Comparison of ENCODE assay signal across 21 mouse cellular contexts in genomic region chr12:8845443-8845842, GRCm38 (mm10).
DNase-seq lines count a peak whose midpoint lies in the region; ATAC-seq lines count a peak whose summit lies in the region.
"Had no signal": no experiment of that assay in that cellular context is flagged by ENCODE, and none has a peak within 500 bp of the region (broad histone marks: within the 10 kb centered on the region; RNA-seq: fewer than 3 reads in every experiment).

No protein-coding gene starts in this region.

- no peak overlapping the region for H3K9ac ChIP-seq in limb, embryonic 11.5 days (ENCODE audit: low read length)
- no peak overlapping the region for H3K9ac ChIP-seq in forebrain, embryonic 16.5 days (replicated peaks; ENCODE audit: low read depth, low read length)
- H3K9ac ChIP-seq: forebrain, embryonic 12.5 days; hindbrain, embryonic 12.5 days; limb, embryonic 12.5 days; liver, embryonic 13.5 days; midbrain, embryonic 12.5 days had no signal

- no peak overlapping the region for H3K4me2 ChIP-seq in limb, embryonic 11.5 days (ENCODE audit: low read depth, severe bottlenecking)
- no peak overlapping the region for H3K4me2 ChIP-seq in forebrain, embryonic 16.5 days (ENCODE audit: low read length)
- H3K4me2 ChIP-seq: forebrain, embryonic 12.5 days; hindbrain, embryonic 12.5 days; limb, embryonic 12.5 days; liver, embryonic 13.5 days; midbrain, embryonic 12.5 days had no signal

- H3K27ac ChIP-seq in limb, embryonic 11.5 days (replicated peaks; ENCODE audit: low read depth, low read length), result peak overlapping the region; percentile 90; the same call in 1 of the 2 replicates
- no peak overlapping the region for H3K27ac ChIP-seq in forebrain, embryonic 16.5 days (ENCODE audit: low read length)
- H3K27ac ChIP-seq: forebrain, embryonic 12.5 days; heart, adult 2 months; left cerebral cortex, adult 2 months; liver, embryonic 13.5 days; midbrain, embryonic 12.5 days had no signal

- no peak overlapping the region for H3K4me3 ChIP-seq in limb, embryonic 11.5 days (ENCODE audit: low read depth, low read length)
- no peak overlapping the region for H3K4me3 ChIP-seq in forebrain, embryonic 16.5 days (replicated peaks; ENCODE audit: low read length)
- H3K4me3 ChIP-seq: forebrain, embryonic 12.5 days; heart, adult 2 months; hindbrain, embryonic 12.5 days; left cerebral cortex, adult 2 months; limb, embryonic 12.5 days; liver, embryonic 13.5 days; midbrain, embryonic 12.5 days had no signal

- no peaks in the 10 kb centered on the region for H3K36me3 ChIP-seq in limb, embryonic 11.5 days (ENCODE audit: control insufficient read depth, insufficient read depth, low read length)
- no peaks in the 10 kb centered on the region for H3K36me3 ChIP-seq in forebrain, embryonic 16.5 days (ENCODE audit: control insufficient read depth, insufficient read depth)
- H3K36me3 ChIP-seq: forebrain, embryonic 12.5 days; hindbrain, embryonic 12.5 days; limb, embryonic 12.5 days; liver, embryonic 13.5 days; midbrain, embryonic 12.5 days had no signal

- no peaks in the 10 kb centered on the region for H3K9me3 ChIP-seq in limb, embryonic 11.5 days (ENCODE audit: control insufficient read depth, low read length)
- no peaks in the 10 kb centered on the region for H3K9me3 ChIP-seq in forebrain, embryonic 16.5 days (ENCODE audit: control insufficient read depth, low read length)
- H3K9me3 ChIP-seq: forebrain, embryonic 12.5 days; hindbrain, embryonic 12.5 days; limb, embryonic 12.5 days; liver, embryonic 13.5 days; midbrain, embryonic 12.5 days had no signal

- H3K4me1 ChIP-seq in limb, embryonic 11.5 days (ENCODE audit: control insufficient read depth, insufficient read depth, low read length), result peaks cover 23% of the 10 kb centered on the region
- H3K4me1 ChIP-seq in forebrain, embryonic 16.5 days (replicated peaks; ENCODE audit: control insufficient read depth, insufficient read depth, low read length), result no peaks in the 10 kb centered on the region

- no peak for DNase-seq in cerebellum, postnatal 4 days (ENCODE audit: low spot score in 2 of 2)
- peak; percentile 76 for DNase-seq in cerebellum, adult 8-10 months
- DNase-seq in cerebellum, postnatal 36 days, result peak; percentile 80 to 83
- no peak for DNase-seq in limb, embryonic 11.5 days (ENCODE audit: low spot score)
- no peak for DNase-seq in urinary bladder, adult 2 months (ENCODE audit: low spot score)
- no peak for DNase-seq in adrenal gland, postnatal 4 days (ENCODE audit: low spot score in 2 of 2)
- DNase-seq: adrenal gland, postnatal 14 days; gastrocnemius, postnatal 36 days; heart, adult 2 months; kidney, adult 11 months; layer of hippocampus, adult 9-11 months; liver, embryonic 13.5 days; lung, adult 2 months; lung, postnatal 14 days had no signal

- no peaks in the 10 kb centered on the region for H3K27me3 ChIP-seq in limb, embryonic 11.5 days (ENCODE audit: control insufficient read depth, insufficient read depth, low read length)
- H3K27me3 ChIP-seq in forebrain, embryonic 16.5 days (replicated peaks; ENCODE audit: control insufficient read depth, insufficient read depth, low read length), result no peaks in the 10 kb centered on the region
- H3K27me3 ChIP-seq: forebrain, embryonic 12.5 days; hindbrain, embryonic 12.5 days; limb, embryonic 12.5 days; midbrain, embryonic 12.5 days had no signal

- WGBS in limb, embryonic 11.5 days, result 89% methylated on average over 8 of the region's 8 CpGs
- WGBS in forebrain, embryonic 16.5 days, result 86% methylated on average over 8 of the region's 8 CpGs

- ATAC-seq in cerebellum, adult (ENCODE audit: insufficient number of reproducible peaks, low FRiP score, low TSS enrichment), result peak; percentile 94
- ATAC-seq in limb, embryonic 11.5 days (ENCODE audit: insufficient number of reproducible peaks, low FRiP score, low TSS enrichment, low read depth), result no peak
- no peak for ATAC-seq in forebrain, embryonic 16.5 days

Comparison
In these comparisons a context has a peak if more than half of its experiments do, and no peak if none do; other contexts are left out.
1. DNase-seq: peak in cerebellum, adult 8-10 months (single experiment) and cerebellum, postnatal 36 days (2 of 2); none in cerebellum, postnatal 4 days (0 of 2), limb, embryonic 11.5 days (single experiment), urinary bladder, adult 2 months (single experiment) and adrenal gland, postnatal 4 days (0 of 2).